Mouse (Mus musculus): ENCODE results near the gene Slc37a1. TPM values are rescaled to one million over a fixed set of nuclear protein-coding genes. Genes with fewer than 3 reads are reported as not detected.
A peak's percentile ranks its signal among the peaks of the same experiment; 100 is the strongest.

Slc37a1 gene
- total and polyA plus RNA-seq, 3 experiments, result 14.2 to 15.0 TPM; not detected in 1

- no peaks in the 10 kb centered on the region for H3K9me3 ChIP-seq (replicated peaks; ENCODE audit: insufficient read depth, low read length)
- H3K9ac ChIP-seq (ENCODE audit: control insufficient read depth, low read depth, low read length, poor library complexity, severe bottlenecking), result no peak overlapping the region
- no peaks in the 10 kb centered on the region for H3K27me3 ChIP-seq (ENCODE audit: control insufficient read depth in 1 of 2, insufficient read depth in 2 of 2, low read length in 2 of 2)
- H3K4me3 ChIP-seq (ENCODE audit: control insufficient read depth in 1 of 2, insufficient read depth in 1 of 2, low read depth in 2 of 2, low read length in 2 of 2), result no peak overlapping the region
- peak in 2 of 3 experiments; percentile 12 to 35; a peak in 2 of 6 replicates for TF ChIP-seq CTCF (IDR thresholded peaks at IDR 0.05 in 2 of 3, conservative IDR thresholded peaks at IDR 0.05 in 1 of 3; ENCODE audit: control insufficient read depth in 1 of 3, insufficient read depth in 1 of 3, low read depth in 2 of 3, low read length in 3 of 3, poor library complexity in 1 of 3, severe bottlenecking in 1 of 3)
- TF ChIP-seq MYC (IDR thresholded peaks at IDR 0.05; ENCODE audit: low read depth, low read length), result peak; percentile 51; the same call in 1 of the 2 replicates
- TF ChIP-seq SMC3 (IDR thresholded peaks at IDR 0.05; ENCODE audit: low read depth, low read length), result peak; percentile 56
- TF ChIP-seq RAD21 (IDR thresholded peaks at IDR 0.05; ENCODE audit: low read depth, low read length), result peak; percentile 27
- TF ChIP-seq TCF12 (IDR thresholded peaks at IDR 0.05; ENCODE audit: low read depth, low read length), result no peak
- DNase-seq (ENCODE audit: low read depth, low spot score), result peak; percentile 40
- H3K27ac ChIP-seq (ENCODE audit: control insufficient read depth, low read depth, low read length), result no peak overlapping the region
- no peaks in the 10 kb centered on the region for H3K79me2 ChIP-seq (ENCODE audit: control insufficient read depth, insufficient read depth, low read length, poor library complexity)
- H3K4me1 ChIP-seq (ENCODE audit: control insufficient read depth in 1 of 2, insufficient read depth in 2 of 2, low read length in 2 of 2), result no peaks in the 10 kb centered on the region
- H3K36me3 ChIP-seq (ENCODE audit: control insufficient read depth in 1 of 2, insufficient read depth in 2 of 2, low read length in 2 of 2), result no peaks in the 10 kb centered on the region
Observed at GRCm38 (mm10) chr17:31257149-31257548, 29.4 kb upstream of the Slc37a1 start.

DNA sequence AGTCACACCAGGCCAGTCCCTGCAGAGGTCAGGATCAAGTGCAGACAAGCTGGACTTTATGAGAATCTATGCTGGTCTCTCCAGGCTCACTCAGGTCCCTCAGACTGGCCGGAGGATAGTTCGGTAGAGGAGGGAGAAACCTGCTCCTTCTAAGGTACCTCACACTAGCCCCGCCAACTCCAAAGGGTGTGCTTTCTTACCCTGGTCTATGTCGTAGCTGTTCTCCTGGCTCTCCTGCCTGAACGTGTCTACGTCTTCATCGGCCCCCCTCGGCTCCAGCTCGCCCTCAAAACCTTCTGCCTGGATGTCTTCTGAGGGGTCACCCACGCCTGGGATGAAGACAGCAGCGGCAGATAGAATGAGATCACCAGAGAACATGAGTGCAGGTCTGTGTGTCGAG is 28.7 kb upstream of the Slc37a1 start:
- Histone ChIP-seq H3K9me3 (replicated peaks; ENCODE audit: insufficient read depth, low read length) (no peaks in the 10 kb centered on the region), H3K4me1 (ENCODE audit: control insufficient read depth in 1 of 2, insufficient read depth in 2 of 2, low read length in 2 of 2) (no peaks in the 10 kb centered on the region), H3K27me3 (ENCODE audit: control insufficient read depth in 1 of 2, insufficient read depth in 2 of 2, low read length in 2 of 2) (no peaks in the 10 kb centered on the region), H3K36me3 (ENCODE audit: control insufficient read depth in 1 of 2, insufficient read depth in 2 of 2, low read length in 2 of 2) (no peaks in the 10 kb centered on the region), H3K4me3 (ENCODE audit: control insufficient read depth in 1 of 2, insufficient read depth in 1 of 2, low read depth in 2 of 2, low read length in 2 of 2) (no peak overlapping the region), H3K9ac (ENCODE audit: control insufficient read depth, low read depth, low read length, poor library complexity, severe bottlenecking) (no peak overlapping the region), H3K79me2 (ENCODE audit: control insufficient read depth, insufficient read depth, low read length, poor library complexity) (no peaks in the 10 kb centered on the region), H3K27ac (ENCODE audit: control insufficient read depth, low read depth, low read length) (no peak overlapping the region)
- TF ChIP-seq SIN3A (IDR thresholded peaks at IDR 0.05; ENCODE audit: low read length), result no peak
- TF ChIP-seq GABPA (IDR thresholded peaks at IDR 0.05; ENCODE audit: low read depth, low read length), result no peak
- no peak for DNase-seq (ENCODE audit: low read depth, low spot score)

GRCm38 (mm10) chr17:31258310-31258865 is 28.2 kb upstream of the Slc37a1 start:
- H3K79me2 ChIP-seq (ENCODE audit: control insufficient read depth, insufficient read depth, low read length, poor library complexity), result no peaks in the 10 kb centered on the region
- no peak overlapping the region for H3K27ac ChIP-seq (ENCODE audit: control insufficient read depth, low read depth, low read length)
- H3K4me1 ChIP-seq (ENCODE audit: control insufficient read depth in 1 of 2, insufficient read depth in 2 of 2, low read length in 2 of 2), result no peaks in the 10 kb centered on the region
- TF ChIP-seq ZC3H11A (IDR thresholded peaks at IDR 0.05; ENCODE audit: low read depth, low read length) (no peak), TAL1 (IDR thresholded peaks at IDR 0.05; ENCODE audit: low read length) (no peak), MYB (IDR thresholded peaks at IDR 0.05; ENCODE audit: low read depth, low read length) (no peak), NELFE (IDR thresholded peaks at IDR 0.05; ENCODE audit: low read depth, low read length) (no peak), USF1 (IDR thresholded peaks at IDR 0.05; ENCODE audit: low read depth, low read length) (no peak), POLR2A (IDR thresholded peaks at IDR 0.05; ENCODE audit: control insufficient read depth in 1 of 2, insufficient read depth in 1 of 2, low read depth in 1 of 2, low read length in 2 of 2, poor library complexity in 1 of 2) (no peak), UBTF (IDR thresholded peaks at IDR 0.05; ENCODE audit: borderline replicate concordance, insufficient read depth, low read depth, low read length) (no peak), CHD1 (IDR thresholded peaks at IDR 0.05; ENCODE audit: low read depth, low read length) (no peak), MYC (IDR thresholded peaks at IDR 0.05; ENCODE audit: low read depth, low read length) (no peak), ZKSCAN1 (IDR thresholded peaks at IDR 0.05; ENCODE audit: low read depth, low read length) (no peak), HCFC1 (IDR thresholded peaks at IDR 0.05; ENCODE audit: low read depth, low read length) (no peak), USF2 (IDR thresholded peaks at IDR 0.05; ENCODE audit: borderline replicate concordance in 1 of 2, insufficient read depth in 1 of 2, low read depth in 1 of 2, low read length in 2 of 2) (no peak), SIN3A (IDR thresholded peaks at IDR 0.05; ENCODE audit: low read length) (no peak), ETS1 (IDR thresholded peaks at IDR 0.05; ENCODE audit: low read depth, low read length) (no peak), TBP (IDR thresholded peaks at IDR 0.05; ENCODE audit: low read depth, low read length) (no peak), CTCF (IDR thresholded peaks at IDR 0.05 in 2 of 3, conservative IDR thresholded peaks at IDR 0.05 in 1 of 3; ENCODE audit: control insufficient read depth in 1 of 3, insufficient read depth in 1 of 3, low read depth in 2 of 3, low read length in 3 of 3, poor library complexity in 1 of 3, severe bottlenecking in 1 of 3) (no peak)
- no peak overlapping the region for H3K4me3 ChIP-seq (ENCODE audit: control insufficient read depth in 1 of 2, insufficient read depth in 1 of 2, low read depth in 2 of 2, low read length in 2 of 2)
- DNase-seq (ENCODE audit: low read depth, low spot score), result no peak
- H3K36me3 ChIP-seq (ENCODE audit: control insufficient read depth in 1 of 2, insufficient read depth in 2 of 2, low read length in 2 of 2), result no peaks in the 10 kb centered on the region
- H3K9ac ChIP-seq (ENCODE audit: control insufficient read depth, low read depth, low read length, poor library complexity, severe bottlenecking), result no peak overlapping the region
- no peaks in the 10 kb centered on the region; a peak in 1 of 4 replicates for H3K27me3 ChIP-seq (ENCODE audit: control insufficient read depth in 1 of 2, insufficient read depth in 2 of 2, low read length in 2 of 2)
- H3K9me3 ChIP-seq (replicated peaks; ENCODE audit: insufficient read depth, low read length), result no peaks in the 10 kb centered on the region

Data from MEL (cell line).